Mouse (Mus musculus) Patski (cell line): Measurements from ENCODE around the gene Trim9. TPM values are rescaled to one million over a fixed set of nuclear protein-coding genes. Genes with fewer than 3 reads are reported as not detected.

Experiments
- ATAC-seq: fragments of 100-300 bp; one replicate; pipeline ENCODE4 v1.8.0; 2021
- CTCF ChIA-PET: fragments of 350-600 bp; sonication (Branson Sonifier 250); formaldehyde crosslinking; loops from one replicate; lab custom pipeline; 2022; ENCODE audit warnings: inconsistent platforms; lab: Charles Lee
- POLR2A ChIA-PET: fragments of 350-600 bp; sonication (Branson Sonifier 250); formaldehyde crosslinking; loops from one replicate; lab custom pipeline; 2022; ENCODE audit warnings: antibody characterized with exemption, inconsistent platforms; lab: Charles Lee
- DNase-seq: peaks from one replicate; pipeline ENCODE4 v3.0.0-alpha.2; 2011; ENCODE audit warnings: low read depth, low spot score
- H3K27me3 ChIP-seq: fragments of 371-371 bp; one replicate; pipeline ENCODE4 v1.5.1; 2021
- CTCF ChIP-seq: fragments of 100-300 bp; IDR thresholded peaks from one replicate; pipeline ENCODE4 v1.5.1; 2021
- in situ Hi-C: fragments of 300-500 bp; cut with MboI; formaldehyde crosslinking; loops from 3 replicates; pipeline ENCODE4 v1.11.1; 2018; ENCODE audit warnings: low pct_unique_long_range_greater_than_20kb, mixed read lengths
- polyA plus RNA-seq: library from polyadenylated mRNA; unstranded; gene quantifications from one replicate; pipeline ENCODE4 v1.2.3, GENCODE M21; 2021

Gene Trim9
- polyA plus RNA-seq, 1 experiment from 2014 or later = not detected

DNA sequence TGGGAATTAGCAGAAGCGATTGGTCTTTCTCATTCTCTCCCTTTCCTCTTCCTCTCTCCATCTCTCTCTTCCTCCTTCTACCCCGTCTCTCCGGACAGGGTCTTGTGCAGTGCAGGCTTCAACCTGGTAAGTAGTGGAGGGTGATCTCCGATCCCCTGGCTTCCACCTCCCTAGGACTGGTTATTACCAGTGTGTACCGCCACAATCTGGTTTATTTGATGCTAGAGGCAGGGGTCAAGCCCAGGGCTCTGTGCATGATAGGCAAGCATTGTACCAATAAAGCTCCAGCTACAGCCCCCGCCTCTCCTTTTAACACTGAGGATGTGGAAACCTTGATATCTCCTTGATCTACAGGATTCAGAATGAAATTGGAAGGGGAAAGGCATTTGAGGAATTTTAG, 133.8 kb downstream of the Trim9 start:
- no peak for TF ChIP-seq CTCF
- in situ Hi-C loops = no loop called here
- DNase-seq (no peak), ATAC-seq (no peak)
- H3K27me3 ChIP-seq = no peaks in the 10 kb centered on the region
- CTCF ChIA-PET = interaction anchor here (0.8 kb wide), 1 partner anchor 10 kb away, joined by 3 read pairs; no protein-coding TSS in a partner anchor
- POLR2A ChIA-PET = no interaction called here

DNA sequence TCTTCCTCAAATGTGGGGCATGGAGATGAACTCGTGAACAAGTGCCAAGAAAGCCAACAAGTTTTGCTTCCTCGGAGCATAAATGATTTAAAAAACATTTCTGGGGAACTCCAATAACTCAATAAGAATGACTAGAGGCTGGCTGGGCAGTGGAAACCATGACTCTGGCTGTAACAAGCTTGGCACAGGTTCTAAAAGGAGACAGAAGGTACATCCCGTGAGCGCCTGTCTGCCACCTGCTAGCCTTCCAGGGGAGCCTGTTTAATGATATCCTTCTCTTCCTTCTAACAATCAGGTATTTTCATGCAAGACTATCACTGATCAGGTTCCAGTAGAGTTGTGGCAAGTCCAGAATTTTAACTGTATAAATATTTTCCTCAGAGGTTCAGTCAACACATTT, 134.9 kb downstream of the Trim9 start:
- peaks cover 3% of the 10 kb centered on the region for H3K27me3 ChIP-seq
- no peak for TF ChIP-seq CTCF
- CTCF ChIA-PET = no interaction called here
- DNase-seq = no peak
- no peak for ATAC-seq
- POLR2A ChIA-PET = no interaction called here
- in situ Hi-C loops = no loop called here

DNA sequence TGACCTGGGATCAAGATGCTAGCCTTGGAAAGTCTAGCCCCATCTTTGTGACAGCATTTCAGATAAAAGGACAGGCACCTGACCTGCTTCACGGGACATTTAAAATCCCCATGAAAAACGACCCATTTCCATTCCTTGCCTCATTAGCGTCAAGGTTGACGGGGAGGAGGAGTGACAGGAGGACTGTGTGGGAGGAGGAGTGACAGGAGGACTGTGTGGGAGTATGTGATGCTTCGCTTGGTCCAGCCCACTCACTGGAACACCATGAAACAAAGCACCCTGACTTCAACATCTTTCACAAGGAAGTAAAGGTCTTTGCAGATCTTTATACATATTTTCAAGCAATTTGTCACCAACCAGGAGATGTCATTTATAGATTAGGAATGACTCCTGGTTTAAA, 139.2 kb downstream of the Trim9 start:
- ATAC-seq = no peak
- H3K27me3 ChIP-seq = peaks cover 6% of the 10 kb centered on the region
- ChIA-PET CTCF (interaction anchor here (1.6 kb wide), 1 partner anchor 11 kb away, joined by 4 read pairs; no protein-coding TSS in a partner anchor), POLR2A (no interaction called here)
- no peak for TF ChIP-seq CTCF
- in situ Hi-C loops = no loop called here
- no peak for DNase-seq

DNA sequence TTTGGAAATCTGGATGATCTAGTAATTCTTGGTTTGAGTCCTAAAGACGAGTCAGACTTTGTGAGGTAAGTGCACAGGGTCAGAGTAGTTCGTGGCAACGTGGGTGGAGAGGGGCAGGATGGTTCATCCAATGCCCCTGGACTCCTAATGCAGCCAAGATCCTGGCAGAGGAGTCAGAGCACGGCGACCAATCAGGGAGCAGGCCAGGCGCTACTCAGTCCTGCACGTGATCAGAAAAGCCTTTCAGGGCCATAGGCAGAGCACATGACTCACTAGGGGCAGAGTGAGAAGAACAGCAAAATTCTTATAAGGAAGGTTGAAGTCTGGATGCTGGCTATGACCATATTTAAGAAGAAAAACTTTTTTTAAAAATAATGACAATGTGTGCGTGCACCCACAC, 143.0 kb downstream of the Trim9 start:
- in situ Hi-C loops = no loop called here
- POLR2A ChIA-PET = interaction anchor here (1.2 kb wide), 1 partner anchor 12 kb away, joined by 3 read pairs; no protein-coding TSS in a partner anchor

DNA sequence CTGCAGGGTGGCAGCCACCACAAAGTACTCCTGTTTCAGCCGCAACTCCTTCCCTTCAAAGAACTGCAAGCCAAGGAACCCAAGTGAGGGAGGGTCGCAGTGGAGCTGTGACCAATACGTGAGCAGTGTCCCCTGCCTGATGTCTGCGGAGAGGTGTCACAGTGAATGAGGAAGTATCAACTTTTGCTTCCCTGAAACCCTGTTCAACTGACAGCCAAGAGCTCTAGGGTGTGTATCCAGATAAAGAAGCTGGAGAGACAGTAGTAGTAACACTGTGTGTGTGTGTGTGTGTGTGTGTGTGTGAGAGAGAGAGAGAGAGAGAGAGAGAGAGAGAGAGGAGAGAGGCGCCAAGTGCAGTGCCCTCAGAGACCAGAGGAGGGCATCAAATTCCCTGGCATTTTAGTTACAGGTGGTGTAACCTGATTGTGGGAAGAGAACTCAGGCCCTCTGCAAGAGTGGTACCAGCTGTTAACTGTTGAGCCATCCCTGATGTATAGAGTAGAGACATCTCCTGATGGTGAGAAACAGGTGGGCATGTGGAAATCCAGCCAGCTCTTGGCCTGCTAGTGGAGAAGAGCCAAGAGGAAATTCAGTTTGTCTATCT, 145.4 kb downstream of the Trim9 start:
- H3K27me3 ChIP-seq = no peaks in the 10 kb centered on the region
- no peak for DNase-seq
- ChIA-PET CTCF (no interaction called here), POLR2A (no interaction called here)
- TF ChIP-seq CTCF = no peak
- in situ Hi-C loops = no loop called here
- no peak for ATAC-seq

More for the DNA sequence above, 143.0 kb downstream of the Trim9 start:
- peaks cover 6% of the 10 kb centered on the region for H3K27me3 ChIP-seq
- TF ChIP-seq CTCF = no peak
- ATAC-seq (no peak), DNase-seq (no peak)
- CTCF ChIA-PET = no interaction called here

DNA sequence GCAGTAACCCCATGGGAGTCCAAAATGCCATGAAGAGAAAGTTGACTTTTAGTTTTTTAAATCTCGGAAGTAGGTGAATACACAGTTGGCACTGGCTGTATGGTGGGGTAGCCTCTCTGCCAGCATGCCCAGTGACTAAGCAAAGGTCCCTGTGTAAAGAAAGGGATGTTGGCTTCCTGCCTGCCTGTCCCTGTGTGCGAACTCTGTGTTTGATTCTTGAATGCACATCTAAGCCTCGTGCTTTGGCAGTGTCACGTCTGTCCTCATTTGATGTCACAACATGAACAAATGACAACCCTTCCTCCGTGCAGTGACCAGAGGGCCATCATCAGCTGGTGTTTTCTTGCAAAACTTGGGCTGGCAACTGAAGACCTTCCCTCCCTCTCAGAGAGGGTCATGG, 151.1 kb downstream of the Trim9 start:
- no peak for ATAC-seq
- CTCF ChIA-PET = no interaction called here
- TF ChIP-seq CTCF = no peak
- POLR2A ChIA-PET = no interaction called here
- no peak for DNase-seq
- in situ Hi-C loops = no loop called here
- H3K27me3 ChIP-seq = no peaks in the 10 kb centered on the region

DNA sequence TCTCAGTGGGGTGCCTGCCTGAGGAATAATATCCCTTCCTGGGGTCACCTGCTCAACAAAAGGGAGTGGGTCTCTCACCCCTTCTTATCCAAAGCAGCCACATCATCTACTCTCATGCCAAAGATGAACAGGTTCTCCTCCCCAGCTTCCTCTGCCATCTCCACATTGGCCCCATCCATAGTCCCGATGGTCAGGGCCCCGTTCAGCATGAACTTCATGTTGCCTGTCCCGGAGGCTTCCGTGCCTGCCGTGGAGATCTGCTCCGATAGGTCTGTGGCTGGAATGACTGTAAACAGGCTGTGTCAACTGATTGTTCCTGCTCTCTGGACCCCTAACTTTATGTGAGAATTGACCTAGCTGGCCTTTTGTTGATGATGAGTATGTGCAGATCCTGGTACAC, 152.0 kb downstream of the Trim9 start:
- CTCF ChIA-PET = no interaction called here
- no peak for DNase-seq
- in situ Hi-C loops = no loop called here
- H3K27me3 ChIP-seq = peaks cover 5% of the 10 kb centered on the region
- ATAC-seq = no peak
- POLR2A ChIA-PET = no interaction called here
- TF ChIP-seq CTCF = no peak

Other genes starting within 250 kb of the Trim9 start
- gene Nin, start 233.9 kb downstream of the Trim9 start, polyA plus RNA-seq = 29.7 TPM
- gene Abhd12b, start 193.5 kb downstream of the Trim9 start, polyA plus RNA-seq = not detected
- 0.03 TPM for gene Pygl, start 116.1 kb downstream of the Trim9 start, polyA plus RNA-seq
- gene Tmx1, start 105.5 kb upstream of the Trim9 start, polyA plus RNA-seq = 66.8 TPM